ENCODE assay signal across 9 mouse cellular contexts in genomic region chr7:24529580-24529979, GRCm38 (mm10). TPM values are rescaled to one million over a fixed set of nuclear protein-coding genes. Genes with fewer than 3 reads are reported as not detected.
DNase-seq lines count a peak whose midpoint lies in the region; ATAC-seq and TF ChIP-seq lines count a peak whose summit lies in the region.
"Had no signal": no experiment of that assay in that cellular context is flagged by ENCODE, and none has a peak within 500 bp of the region (broad histone marks: within the 10 kb centered on the region; RNA-seq: fewer than 3 reads in every experiment).

No protein-coding gene starts in this region.

- ATAC-seq in limb, embryonic 15.5 days (ENCODE audit: insufficient number of reproducible peaks, low FRiP score, low TSS enrichment, low read depth), result no peak

- peak overlapping the region; percentile 81 for H3K4me3 ChIP-seq in gastrocnemius, adult 2 months
- H3K4me3 ChIP-seq in limb, embryonic 15.5 days, result peak overlapping the region; percentile 59

- WGBS in limb, embryonic 15.5 days, result 64% methylated on average over 11 of the region's 11 CpGs

- H3K9ac ChIP-seq in limb, embryonic 15.5 days, result peak overlapping the region; percentile 66

- no peak for DNase-seq in gastrocnemius, adult 2 months
- no peak for DNase-seq in gastrocnemius, adult 8-10 months (ENCODE audit: low spot score in 2 of 2)
- peak; percentile 12 for DNase-seq in urinary bladder, adult 2 months (ENCODE audit: low spot score)
- DNase-seq in urinary bladder, postnatal 10 days (ENCODE audit: low spot score), result no peak
- no peak for DNase-seq in ovary, postnatal 36 days (ENCODE audit: low spot score)
- no peak for DNase-seq in right cerebral cortex, postnatal 4 days
- DNase-seq in natural killer cell, adult 2 months (ENCODE audit: low spot score in 2 of 2), result no peak

- peaks cover 44% of the 10 kb centered on the region for H3K4me1 ChIP-seq in limb, embryonic 15.5 days

- intact Hi-C loops in gastrocnemius, adult 2 months (cut with DNase I), result loop anchor here (2.0 kb wide), 1 partner anchor 23 kb away; the partner anchor contains the start of gene Zfp428

- peaks cover 8% of the 10 kb centered on the region; the same call in 1 of the 2 replicates for H3K27me3 ChIP-seq in limb, embryonic 15.5 days

- H3K9me3 ChIP-seq in limb, embryonic 15.5 days, result no peaks in the 10 kb centered on the region

- no peak for TF ChIP-seq CTCF in gastrocnemius, adult 2 months (IDR thresholded peaks at IDR 0.05)

- H3K36me3 ChIP-seq in limb, embryonic 15.5 days, result peaks cover 16% of the 10 kb centered on the region

- peak overlapping the region; percentile 96 for H3K27ac ChIP-seq in gastrocnemius, adult 2 months
- peak overlapping the region; percentile 88 for H3K27ac ChIP-seq in limb, embryonic 15.5 days

- H3K4me2 ChIP-seq in limb, embryonic 15.5 days, result peak overlapping the region; percentile 91

RNA-seq across cellular contexts. Expression of gene Irgq, which starts 0.9 kb away (rescaled TPM):
- 10 to 100 TPM; 11.5 to 16.1 TPM for total RNA-seq in gastrocnemius, adult 2 months (2021)
- total RNA-seq in gastrocnemius, adult 8-10 months (2022), result 10 to 100 TPM; 10.9 to 15.8 (median 12.7) TPM
- 10.8 and 12.4 TPM in 2 replicates for polyA plus RNA-seq in urinary bladder, adult 2 months (2012; rRNA removed)
- polyA plus RNA-seq in limb, embryonic 15.5 days (2015; fragmentation: Nextera tagmentation; extraction: Ambion mirVana), result 8.2 and 8.3 TPM in 2 replicates

RNA-seq across cellular contexts. Expression of gene Pinlyp, which starts 16.3 kb away (rescaled TPM):
- total RNA-seq in gastrocnemius, adult 2 months (2021), result not detected
- total RNA-seq in gastrocnemius, adult 8-10 months (2022), result not detected
- 0.10 and 0.21 TPM in 2 replicates for polyA plus RNA-seq in urinary bladder, adult 2 months (2012; rRNA removed)
- polyA plus RNA-seq in limb, embryonic 15.5 days (2015; fragmentation: Nextera tagmentation; extraction: Ambion mirVana), result 5.1 and 7.8 TPM in 2 replicates
- total RNA-seq: left cerebral cortex, postnatal 10 days had no signal

RNA-seq across cellular contexts. Expression of gene Xrcc1, which starts 16.5 kb away (rescaled TPM):
- 10 to 100 TPM; 18.3 to 18.5 TPM for total RNA-seq in gastrocnemius, adult 2 months (2021)
- total RNA-seq in gastrocnemius, adult 8-10 months (2022), result 10 to 100 TPM; 16.1 to 22.1 (median 17.3) TPM
- polyA plus RNA-seq in urinary bladder, adult 2 months (2012; rRNA removed), result 32.5 and 33.5 TPM in 2 replicates
- 110 and 125 TPM in 2 replicates for polyA plus RNA-seq in limb, embryonic 15.5 days (2015; fragmentation: Nextera tagmentation; extraction: Ambion mirVana)

RNA-seq across cellular contexts. Expression of gene AC161166.1, which starts 17.3 kb away (rescaled TPM):
- total RNA-seq in gastrocnemius, adult 2 months (2021), result not detected
- total RNA-seq in gastrocnemius, adult 8-10 months (2022), result not detected
- not detected in 2 replicates for polyA plus RNA-seq in urinary bladder, adult 2 months (2012; rRNA removed)
- polyA plus RNA-seq in limb, embryonic 15.5 days (2015; fragmentation: Nextera tagmentation; extraction: Ambion mirVana), result 0.32 TPM in 2 replicates
- total RNA-seq: left cerebral cortex, postnatal 10 days had no signal

RNA-seq across cellular contexts. Expression of gene Zfp428, which starts 22.8 kb away (rescaled TPM):
- 1 to 10 TPM; 3.5 to 6.5 TPM for total RNA-seq in gastrocnemius, adult 2 months (2021)
- total RNA-seq in gastrocnemius, adult 8-10 months (2022), result 1 to 10 TPM; 2.5 to 5.2 (median 4.0) TPM
- 10.0 and 10.7 TPM in 2 replicates for polyA plus RNA-seq in urinary bladder, adult 2 months (2012; rRNA removed)
- polyA plus RNA-seq in limb, embryonic 15.5 days (2015; fragmentation: Nextera tagmentation; extraction: Ambion mirVana), result 40.8 and 44.3 TPM in 2 replicates
